Mouse (Mus musculus): Measurements from ENCODE around the gene Slain1. TPM values are rescaled to one million over a fixed set of nuclear protein-coding genes. Genes with fewer than 3 reads are reported as not detected.

Slain1 gene
- polyA plus RNA-seq, 1 experiment from 2014 or later, result 0.22 TPM

Other genes starting within 250 kb of the Slain1 start
- gene Scel, start 136.9 kb upstream of the Slain1 start, polyA plus RNA-seq (2018), result 0.20 to 0.27 TPM (median 0.22 TPM) in 3 replicates
- 6.8 to 36.9 TPM (median 17.7 TPM) in 3 replicates for gene Ednrb, start 194.2 kb downstream of the Slain1 start, polyA plus RNA-seq (2018)

All from macrophage (primary cell).